Mouse (Mus musculus) left cerebral cortex, adult 9 months (tissue): ENCODE measurements around the gene Arsj.
A peak's percentile ranks its signal among the peaks of the same experiment; 100 is the strongest.

Experiments used
- DNase-seq, 2 experiments: peaks; one replicate each; pipeline ENCODE4 v3.0.0; 2022; ENCODE audit warnings: low spot score in 2 of 2

Gene Arsj

GRCm38 (mm10) chr3:126400726-126401125 is 37.2 kb downstream of the Arsj start:
- DNase-seq, result peak; percentile 27 to 43

- DNase-seq, result peak in 1 of 2 experiments; percentile 85
Observed at GRCm38 (mm10) chr3:126402836-126403235, 39.4 kb downstream of the Arsj start.

DNA sequence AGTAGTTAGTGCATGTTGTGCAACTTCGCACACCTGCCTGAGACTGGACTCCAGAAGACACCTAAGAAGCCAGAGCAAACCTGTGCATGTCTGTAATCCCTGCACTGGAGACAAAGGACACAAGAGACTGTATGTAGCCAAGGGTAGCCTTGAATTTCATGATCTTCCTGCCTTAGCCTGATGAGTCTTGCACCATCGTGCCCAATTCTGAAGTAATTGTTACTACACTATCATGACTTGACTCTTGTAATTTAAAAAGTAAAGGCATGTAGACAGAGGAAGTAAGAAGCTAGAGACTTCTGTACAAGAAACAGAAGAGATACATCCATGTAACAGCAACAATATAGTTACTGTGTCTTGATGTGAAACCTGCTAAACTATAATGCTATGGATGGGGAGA is 40.7 kb downstream of the Arsj start:
- DNase-seq, result no peak

DNA sequence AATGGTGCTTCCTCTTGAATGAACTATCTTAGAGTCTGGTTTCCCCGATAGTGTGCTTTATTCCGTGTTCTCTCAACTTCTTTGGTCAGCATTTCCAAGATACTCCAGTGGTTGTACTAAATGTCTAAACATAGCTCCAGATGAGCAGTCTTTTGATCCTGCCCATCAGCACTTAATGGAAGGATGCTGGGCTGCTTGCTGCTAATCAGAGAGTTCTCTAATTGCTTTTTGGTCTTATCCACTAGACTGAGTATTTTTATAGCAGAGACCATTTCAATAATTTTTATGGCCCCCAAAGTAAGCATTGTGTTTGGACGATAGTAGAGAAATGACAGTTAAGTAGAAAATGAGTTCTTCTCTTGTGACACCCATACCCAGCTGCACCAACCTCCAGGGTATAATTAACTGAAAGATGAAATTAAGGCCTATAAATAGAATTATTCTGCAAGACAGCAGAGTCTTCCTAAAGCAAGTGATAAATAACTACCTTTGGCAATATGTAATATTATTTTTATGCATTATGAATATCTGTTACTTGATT is 67.1 kb downstream of the Arsj start:
- DNase-seq, result no peak

DNA sequence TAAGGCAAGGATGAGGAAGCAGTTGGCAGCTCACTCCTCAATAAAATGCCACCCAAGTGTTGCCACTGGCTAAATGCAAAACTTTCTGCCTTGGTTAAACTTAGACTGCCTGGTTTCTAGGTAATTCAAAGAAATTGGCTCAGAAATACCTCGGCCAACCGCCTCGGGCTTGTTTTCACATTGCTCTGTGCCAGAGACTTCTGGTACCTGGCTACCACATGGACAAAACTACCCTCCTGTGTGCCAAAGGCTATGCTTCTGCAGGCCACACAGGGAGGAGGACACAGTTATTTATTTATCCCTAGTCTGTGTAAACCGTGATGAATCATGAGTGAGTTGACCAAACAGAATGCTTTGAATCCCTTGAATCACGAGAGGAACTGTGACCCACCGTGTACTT is 75.8 kb downstream of the Arsj start:
- DNase-seq, result no peak

DNA sequence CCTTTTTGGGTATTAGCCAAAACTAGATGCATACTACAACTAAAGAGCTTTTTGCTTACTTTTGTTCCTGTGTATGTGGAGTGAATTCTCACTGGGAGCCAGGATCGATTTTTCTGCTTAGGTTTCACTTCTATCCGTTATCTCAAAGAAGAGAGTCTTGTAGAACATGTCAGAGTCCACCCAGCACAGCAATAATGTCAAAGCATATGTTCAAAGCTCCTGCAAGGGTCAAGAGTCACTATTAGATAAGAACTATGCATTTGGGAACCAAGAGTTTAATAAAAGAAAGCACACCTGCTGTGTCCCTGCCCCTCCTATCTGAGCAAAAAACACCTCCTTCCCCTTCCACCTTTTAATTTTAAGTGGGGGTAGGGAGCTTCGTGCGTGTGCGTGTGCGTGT is 85.6 kb downstream of the Arsj start:
- DNase-seq, result no peak

- DNase-seq, result no peak
Observed at GRCm38 (mm10) chr3:126449515-126449914, 86.0 kb downstream of the Arsj start.

GRCm38 (mm10) chr3:126455787-126456482 is 92.5 kb downstream of the Arsj start:
- no peak for DNase-seq

DNA sequence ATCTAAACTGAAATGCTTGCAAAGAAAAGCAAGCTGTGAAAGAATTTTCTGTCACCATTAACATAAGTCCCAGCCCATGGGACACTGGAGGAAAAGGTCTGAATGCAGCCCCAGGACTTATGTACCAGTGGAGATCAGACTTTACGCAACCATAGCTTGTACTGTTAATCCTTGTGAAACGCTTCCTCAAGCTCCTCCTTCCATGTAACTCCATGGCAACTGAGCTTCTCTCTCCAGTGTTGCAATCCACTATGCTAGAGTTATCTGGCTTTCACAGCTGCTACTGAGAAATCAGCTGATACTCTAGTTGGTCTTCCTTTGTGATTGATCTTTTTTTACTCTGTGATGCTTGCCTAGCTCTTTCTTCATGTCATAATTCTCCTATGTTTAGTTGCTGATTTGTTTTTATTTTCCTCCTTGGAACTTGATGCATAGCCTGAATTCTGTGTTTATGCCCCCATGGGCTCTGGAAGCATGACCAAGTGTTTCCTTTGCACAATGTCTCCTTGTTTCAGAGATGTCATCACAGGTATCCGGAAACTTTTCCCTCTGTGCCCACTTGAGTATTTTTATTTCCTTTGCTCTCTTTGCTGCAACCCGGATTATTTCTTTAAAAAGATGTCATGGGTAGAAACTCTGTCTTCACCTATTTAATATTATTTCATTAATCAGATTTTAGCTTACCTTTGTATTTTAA is 99.8 kb downstream of the Arsj start:
- peak in 1 of 2 experiments; percentile 5 for DNase-seq

DNA sequence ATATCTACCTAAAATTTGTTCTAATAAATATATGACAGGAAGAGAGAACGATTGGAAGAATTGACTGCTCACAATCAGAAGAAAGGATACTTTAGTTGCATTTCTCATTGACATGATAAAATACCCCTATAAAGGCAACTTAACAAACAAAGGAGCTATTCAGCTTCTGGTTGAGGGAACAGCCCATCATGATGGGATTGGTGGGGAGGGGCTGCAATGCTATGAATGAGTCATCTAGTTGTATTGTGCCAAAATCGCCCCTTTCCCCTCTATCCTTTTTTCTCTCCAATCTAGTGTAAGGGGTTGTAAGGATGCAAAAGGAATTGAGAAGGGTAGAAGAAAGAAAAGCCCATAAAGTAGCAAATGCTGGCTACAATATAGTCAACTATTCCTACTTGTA is 100.8 kb downstream of the Arsj start:
- no peak for DNase-seq
